Mouse (Mus musculus): ENCODE data around the gene Abca7.
"Not testable (repeated sequence)": the region's sequence is repeated elsewhere in the genome, so short reads cannot be mapped to it uniquely, and the experiment has no call there.

Gene Abca7

GRCm38 (mm10) chr10:80045766-80046165, 49.5 kb downstream of the Abca7 start:
- peak; percentile 80 for DNase-seq (ENCODE audit: low read depth, low spot score)

DNA sequence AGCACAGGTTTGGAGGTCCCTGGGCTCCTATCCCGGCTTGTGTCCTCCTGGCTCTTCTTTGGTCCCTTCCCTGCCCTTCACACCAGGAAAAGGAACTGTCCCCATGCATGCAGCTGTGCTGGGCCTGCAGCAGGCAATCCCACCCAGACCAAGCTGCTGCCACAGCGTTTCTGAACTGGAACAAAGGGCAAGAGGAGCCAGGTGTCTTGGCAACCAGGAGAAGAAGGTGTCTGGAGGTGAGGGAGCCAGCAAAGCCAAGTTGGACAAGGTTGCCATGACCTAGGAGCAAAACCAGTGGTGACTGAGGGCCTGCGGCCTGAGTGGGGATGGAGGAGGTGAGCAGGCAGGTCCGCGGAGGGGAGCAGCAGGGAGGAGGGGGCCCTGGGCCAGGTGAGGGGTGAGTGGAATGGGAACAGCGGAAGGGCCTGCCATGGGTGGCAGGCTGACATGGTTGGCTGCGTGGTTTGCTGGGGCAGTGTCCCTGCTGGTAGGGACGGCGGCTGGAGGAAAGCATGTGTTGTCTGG, 50.8 kb downstream of the Abca7 start, which contains the start of gene Gpx4:
TSS of gene Gpx4 (plus strand) at position 126 of the 525 bp plus-strand sequence.
- DNase-seq (ENCODE audit: low read depth, low spot score) = no peak

DNA sequence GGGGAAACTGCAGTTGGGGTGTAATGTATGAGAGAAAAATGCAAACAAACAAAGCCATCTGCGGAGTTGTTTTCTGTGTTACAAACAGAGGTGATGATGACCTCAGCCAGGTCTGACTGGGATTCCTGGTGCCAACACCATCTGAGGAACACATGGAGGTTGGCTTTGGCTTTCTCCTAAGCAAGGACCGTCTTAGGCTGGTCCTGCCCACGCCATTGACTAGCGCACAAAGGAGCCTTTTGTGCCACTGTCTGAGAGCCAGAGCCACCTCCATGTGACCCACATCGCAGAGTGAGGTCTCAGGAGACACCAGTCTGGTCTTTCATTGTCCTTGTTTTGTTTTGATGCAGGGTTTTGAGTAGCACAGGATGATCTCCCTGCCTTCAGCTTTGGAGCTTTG, 52.1 kb downstream of the Abca7 start:
- no peak for DNase-seq (ENCODE audit: low read depth, low spot score)

DNA sequence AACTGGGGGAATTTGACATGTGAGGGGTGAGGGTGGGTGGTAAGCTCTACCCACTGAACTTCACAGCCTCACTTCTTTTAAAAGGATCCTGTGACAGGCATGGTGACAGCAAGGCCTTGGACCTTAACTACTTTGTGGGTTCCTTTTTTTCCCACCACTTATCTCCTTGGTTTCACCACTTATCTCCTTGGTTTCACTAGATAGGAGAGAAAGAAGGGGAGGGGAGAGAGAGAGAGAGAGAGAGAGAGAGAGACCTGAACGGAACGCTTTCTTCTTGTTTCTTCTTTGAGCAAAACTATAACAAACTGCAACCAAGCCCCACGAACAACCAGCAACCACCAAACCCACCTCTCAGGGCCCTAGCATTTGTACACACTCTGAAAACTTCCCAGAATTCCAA, 52.5 kb downstream of the Abca7 start:
- DNase-seq (ENCODE audit: low read depth, low spot score) = no peak

DNA sequence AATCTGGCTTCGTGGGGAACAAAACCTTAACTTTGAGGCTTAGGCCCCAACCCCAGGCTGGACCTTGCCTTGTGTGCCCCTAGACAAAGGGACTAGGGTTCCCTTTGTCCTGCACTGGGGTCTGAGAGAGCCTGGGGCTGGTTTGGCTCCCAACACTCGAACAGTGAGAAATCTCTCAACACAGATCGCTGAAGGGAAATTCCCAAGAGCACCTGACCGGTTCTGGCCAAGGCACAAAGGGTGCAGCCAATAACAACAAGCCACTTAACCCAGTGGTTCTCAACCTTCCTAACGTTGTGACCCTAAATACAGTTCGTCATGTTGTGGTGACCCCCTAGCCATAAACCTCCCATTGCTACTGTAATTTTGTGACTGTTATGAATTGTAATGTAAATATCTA, 54.0 kb downstream of the Abca7 start:
- peak; percentile 58 for DNase-seq (ENCODE audit: low read depth, low spot score)

DNA sequence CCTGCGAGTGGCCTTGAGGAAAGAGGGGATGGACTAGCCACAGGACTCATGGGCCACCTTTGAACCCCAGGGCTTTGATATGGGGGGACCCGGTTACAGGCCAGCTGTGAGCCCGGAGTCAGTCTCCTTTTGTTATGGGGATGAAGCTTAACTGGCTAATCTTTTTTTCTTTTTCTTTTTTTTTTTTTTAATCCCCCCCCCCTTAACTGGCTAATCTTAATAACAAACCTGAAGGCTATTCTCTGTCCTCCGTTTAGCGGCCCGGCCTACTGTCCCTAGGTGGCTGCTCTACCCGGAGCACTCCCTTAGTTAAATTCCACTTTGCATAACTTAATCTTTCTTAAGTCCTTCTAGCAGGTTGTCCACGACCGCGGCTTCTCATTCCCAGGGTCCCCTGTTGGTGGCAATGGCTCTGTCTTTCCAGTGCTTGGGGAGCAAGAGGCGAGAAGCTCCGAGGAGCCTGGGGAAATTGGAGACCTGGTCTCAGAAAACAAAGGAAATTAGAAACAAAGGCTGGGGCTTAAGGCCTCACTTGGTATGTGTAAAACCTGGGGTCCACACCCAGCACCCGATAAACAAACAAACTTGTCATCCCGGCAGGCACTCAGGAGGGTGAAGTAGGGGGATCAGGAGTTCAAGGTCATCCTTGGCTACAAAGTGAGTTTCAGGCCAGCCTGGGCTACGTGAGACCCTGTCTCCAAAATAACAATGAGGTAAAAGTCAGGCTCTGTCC, 54.8 kb downstream of the Abca7 start:
- DNase-seq (ENCODE audit: low read depth, low spot score) = peak; percentile 98

DNA sequence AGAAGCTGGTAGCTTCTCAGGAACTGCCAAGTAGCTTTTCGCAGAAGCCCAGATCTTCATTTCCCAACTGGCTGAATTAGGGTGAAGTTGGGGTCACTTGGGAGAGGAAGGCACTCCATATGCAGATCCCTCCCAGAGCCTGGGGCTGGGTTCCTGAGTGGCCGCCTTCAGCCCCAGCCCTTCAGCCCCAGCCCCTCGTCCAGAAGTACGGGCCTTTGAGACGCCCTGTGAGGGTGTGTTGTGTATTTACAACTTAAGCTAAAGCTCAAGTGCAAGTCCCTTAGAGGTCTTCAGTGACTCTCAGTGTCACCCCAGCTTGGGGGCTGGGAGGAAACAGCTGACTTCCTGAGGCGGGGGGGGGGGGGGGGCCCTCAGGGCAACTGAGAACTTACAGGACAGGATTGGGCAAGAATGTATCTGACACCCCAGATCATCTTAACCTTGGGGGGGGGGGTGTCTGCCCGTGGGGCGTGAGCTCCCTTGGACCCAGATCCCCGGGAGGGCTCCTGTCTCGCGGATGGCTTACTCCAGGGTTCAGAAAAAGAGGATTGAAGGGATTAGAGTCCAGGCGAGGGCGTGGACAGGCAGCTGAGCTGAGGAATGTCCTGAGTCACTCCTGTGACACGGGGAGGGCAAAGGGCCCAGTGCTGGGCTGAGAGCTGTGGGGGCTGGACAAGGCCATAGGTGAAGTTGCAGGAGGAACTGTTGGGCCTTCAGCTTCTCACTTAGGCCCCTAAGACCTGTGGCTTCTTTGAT, 55.5 kb downstream of the Abca7 start:
- DNase-seq (ENCODE audit: low read depth, low spot score) = peak; percentile 81

DNA sequence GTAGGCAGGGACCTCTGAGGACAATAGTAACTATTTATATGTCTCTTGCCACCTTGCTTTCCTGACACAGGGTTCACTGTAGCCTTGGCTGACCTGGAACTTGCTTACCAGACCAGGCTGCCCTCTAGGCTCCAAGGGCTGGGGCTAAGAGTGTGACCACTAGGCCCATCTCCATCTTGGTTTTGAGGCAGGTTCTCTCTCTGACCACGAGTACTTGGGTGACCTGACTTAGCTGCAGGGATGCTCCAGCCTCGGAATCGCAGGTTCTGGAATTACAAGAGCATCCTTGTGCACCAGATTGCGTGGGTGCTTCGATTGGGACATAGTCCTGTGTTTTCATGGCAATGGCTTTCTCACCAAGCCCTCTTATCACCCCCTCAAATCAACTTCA, 56.1 kb downstream of the Abca7 start:
- DNase-seq (ENCODE audit: low read depth, low spot score) = no peak

- DNase-seq (ENCODE audit: low read depth, low spot score) = peak; percentile 100
Observed at GRCm38 (mm10) chr10:80053259-80053780, 57.0 kb downstream of the Abca7 start.

DNA sequence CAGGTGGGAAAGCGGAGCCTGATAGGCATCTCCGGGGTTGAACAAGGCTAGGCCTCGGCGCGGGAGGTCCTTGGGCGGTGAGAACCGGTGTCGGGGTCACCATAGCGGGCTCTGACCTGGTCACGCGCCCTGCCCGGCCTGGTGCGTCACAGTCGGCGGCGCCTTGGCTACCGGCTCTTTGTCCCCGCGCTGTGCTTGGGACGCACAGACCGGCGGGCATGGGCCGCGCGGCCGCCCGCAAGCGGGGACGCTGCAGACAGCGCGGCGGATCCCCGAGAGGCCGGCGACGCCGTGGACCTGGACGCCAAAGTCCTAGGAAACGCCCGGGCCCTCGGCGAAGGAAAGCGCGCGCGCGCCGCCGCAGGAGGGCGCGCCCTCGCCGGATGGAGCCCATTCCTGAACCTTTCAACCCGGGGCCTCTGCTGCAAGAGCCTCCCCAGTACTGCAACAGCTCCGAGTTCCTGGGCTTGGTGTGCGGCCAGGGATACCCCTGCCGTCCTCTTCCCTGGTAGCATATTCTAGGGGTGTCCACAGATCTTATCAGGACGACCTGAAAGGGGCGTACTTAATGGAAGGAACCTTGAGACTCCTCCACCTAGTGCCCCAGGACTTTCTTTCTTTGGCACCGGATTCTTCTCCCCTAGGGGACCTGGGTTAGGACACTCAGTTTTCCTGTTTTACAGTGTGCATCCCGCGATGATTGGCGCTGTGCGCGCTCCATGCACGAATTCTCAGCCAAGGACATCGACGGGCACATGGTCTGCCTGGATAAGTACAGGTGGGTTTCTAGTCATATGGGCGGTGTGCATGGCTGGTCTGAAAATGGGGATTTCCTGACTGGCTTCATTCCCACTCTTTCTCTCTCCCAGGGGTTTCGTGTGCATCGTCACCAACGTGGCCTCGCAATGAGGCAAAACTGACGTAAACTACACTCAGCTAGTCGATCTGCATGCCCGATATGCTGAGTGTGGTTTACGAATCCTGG, 57.8 kb downstream of the Abca7 start:
- no peak for DNase-seq (ENCODE audit: low read depth, low spot score)

DNA sequence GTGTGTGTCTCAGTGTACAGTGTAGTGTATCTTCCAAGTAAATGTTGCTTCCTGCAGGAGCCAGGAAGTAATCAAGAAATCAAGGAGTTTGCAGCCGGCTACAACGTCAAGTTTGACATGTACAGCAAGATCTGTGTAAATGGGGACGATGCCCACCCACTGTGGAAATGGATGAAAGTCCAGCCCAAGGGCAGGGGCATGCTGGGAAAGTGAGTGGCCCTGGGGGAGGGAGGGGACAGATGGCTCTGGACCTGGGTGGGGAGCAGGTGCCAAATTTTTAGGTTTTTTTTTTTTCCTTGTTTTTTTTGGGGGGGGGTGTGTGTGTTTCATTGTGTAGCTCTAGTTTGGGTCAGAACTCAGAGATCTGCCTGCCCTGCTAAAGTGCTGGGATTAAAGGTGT, 58.6 kb downstream of the Abca7 start:
- DNase-seq (ENCODE audit: low read depth, low spot score) = not testable (repeated sequence)

GRCm38 (mm10) chr10:80055364-80055763, 59.1 kb downstream of the Abca7 start:
- no peak for DNase-seq (ENCODE audit: low read depth, low spot score)

DNA sequence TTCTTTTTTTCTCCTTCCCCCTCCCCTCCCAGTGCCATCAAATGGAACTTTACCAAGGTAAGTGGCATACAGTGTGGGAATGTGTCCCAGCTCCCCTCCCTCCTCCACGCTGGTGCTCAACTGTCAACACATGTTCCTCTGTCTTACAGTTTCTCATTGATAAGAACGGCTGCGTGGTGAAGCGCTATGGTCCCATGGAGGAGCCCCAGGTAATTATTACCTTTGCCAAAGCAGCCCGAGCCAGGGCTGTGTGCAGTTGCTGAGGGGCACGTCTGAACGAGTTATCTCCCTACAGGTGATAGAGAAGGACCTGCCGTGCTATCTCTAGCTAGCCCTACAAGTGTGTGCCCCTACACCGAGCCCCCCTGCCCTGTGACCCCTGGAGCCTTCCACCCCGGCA, 59.6 kb downstream of the Abca7 start:
- no peak for DNase-seq (ENCODE audit: low read depth, low spot score)

DNA sequence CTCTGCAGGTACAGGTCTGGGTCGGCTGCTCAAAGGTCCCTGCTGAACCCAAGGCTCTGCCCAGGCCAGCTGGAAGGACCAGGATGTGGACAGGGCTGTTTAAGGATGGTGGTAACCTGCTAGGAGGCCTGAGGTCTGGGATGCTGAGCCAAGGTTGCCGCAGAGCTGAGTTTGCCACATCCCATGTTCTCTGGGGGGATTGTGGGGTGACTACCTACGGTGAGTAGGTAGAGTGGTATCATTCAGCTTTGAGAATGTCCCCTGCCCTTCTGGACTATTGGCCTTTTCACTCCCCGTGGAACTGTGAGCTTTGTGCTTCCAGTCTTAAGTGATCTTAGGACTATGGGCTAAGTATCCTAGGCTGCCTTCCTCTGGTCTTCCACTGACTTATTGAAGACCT, 60.2 kb downstream of the Abca7 start:
- no peak for DNase-seq (ENCODE audit: low read depth, low spot score)

DNA sequence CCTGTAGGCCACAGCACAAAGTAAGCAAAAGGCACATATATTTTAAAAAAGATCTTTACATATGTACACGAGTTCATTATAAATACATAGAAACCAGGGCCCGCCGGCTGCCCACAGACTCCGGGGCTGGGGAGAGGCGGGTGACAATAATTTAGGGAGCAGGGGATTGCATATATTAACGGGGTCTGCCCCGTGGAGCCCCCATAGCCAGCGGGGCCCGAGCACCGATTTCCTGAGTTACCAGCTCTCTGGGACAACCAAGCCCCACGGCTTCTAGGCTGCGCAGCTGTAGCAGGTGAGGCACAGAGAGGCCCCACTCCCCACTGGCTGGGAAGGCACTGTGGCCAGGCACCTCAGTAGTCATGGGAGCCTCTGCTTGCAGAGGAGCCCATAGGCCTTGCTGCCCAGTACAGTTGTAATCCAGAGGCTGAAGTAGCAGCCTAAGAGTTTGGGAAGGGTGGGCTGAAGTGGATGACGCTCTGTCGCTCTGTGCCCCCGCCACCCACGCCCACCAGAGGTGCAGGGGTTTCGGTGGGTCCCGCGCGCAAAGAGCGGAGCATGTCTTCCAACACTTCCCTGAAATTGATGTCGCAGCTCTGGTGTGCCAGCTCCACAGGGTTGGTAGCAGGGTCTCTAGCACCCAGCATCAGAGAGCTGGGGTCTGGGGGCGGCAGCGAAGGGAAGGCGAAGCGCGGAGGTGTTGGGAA, 60.8 kb downstream of the Abca7 start:
- DNase-seq (ENCODE audit: low read depth, low spot score) = no peak

- no peak for DNase-seq (ENCODE audit: low read depth, low spot score)
Observed at GRCm38 (mm10) chr10:80057683-80058326, 61.5 kb downstream of the Abca7 start.

DNA sequence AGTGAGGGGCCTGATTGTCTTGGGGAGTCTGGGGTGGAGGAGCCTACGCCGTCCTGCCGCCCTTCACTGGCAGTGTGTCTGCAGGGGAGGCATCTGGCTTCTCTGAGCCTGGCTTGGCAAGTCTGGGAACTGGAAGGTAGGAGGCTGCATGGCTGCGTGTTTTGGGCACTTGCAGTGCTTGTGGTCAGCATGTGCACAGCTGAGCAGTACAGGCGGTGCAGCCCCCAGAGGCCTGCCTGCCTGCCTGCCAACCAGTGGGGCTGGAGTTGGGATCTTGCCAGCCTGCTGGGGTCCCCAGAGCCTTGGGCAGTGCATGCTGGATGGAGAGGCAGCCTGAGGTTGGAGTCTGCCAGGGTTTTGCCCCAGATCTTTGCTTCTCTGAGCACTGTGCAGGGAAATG, 66.8 kb downstream of the Abca7 start:
- no peak for DNase-seq (ENCODE audit: low read depth, low spot score)

GRCm38 (mm10) chr10:80063877-80064650, 67.8 kb downstream of the Abca7 start:
- no peak for DNase-seq (ENCODE audit: low read depth, low spot score)
